17 mouse cellular contexts compared by ENCODE assay signal in genomic region chr2:120985241-120985640, GRCm38 (mm10). TPM values are rescaled to one million over a fixed set of nuclear protein-coding genes. Genes with fewer than 3 reads are reported as not detected.
DNase-seq lines count a peak whose midpoint lies in the region; ATAC-seq and TF ChIP-seq lines count a peak whose summit lies in the region.
"Had no signal": no experiment of that assay in that cellular context is flagged by ENCODE, and none has a peak within 500 bp of the region (broad histone marks: within the 10 kb centered on the region; RNA-seq: fewer than 3 reads in every experiment).

No protein-coding gene starts in this region.

- WGBS in intestine, postnatal 0 days: 94% methylated on average over 1 of the region's 1 CpGs
- WGBS in intestine, embryonic 16.5 days: 94% methylated on average over 1 of the region's 1 CpGs
- WGBS in forebrain, embryonic 15.5 days: 98% methylated on average over 1 of the region's 1 CpGs

- no peaks in the 10 kb centered on the region for H3K79me2 ChIP-seq in CH12.LX (replicated peaks; ENCODE audit: control insufficient read depth, extremely low read depth, insufficient read depth, poor library complexity, severe bottlenecking)

- TF ChIP-seq POLR2A in CH12.LX (IDR thresholded peaks at IDR 0.05; ENCODE audit: low read depth, low read length): no peak

- in situ Hi-C loops in CH12.LX (cut with MboI; ENCODE audit: low pct_ligation_motif_present, low pct_unique_long_range_greater_than_20kb, low sequenced_read_pairs): no loop called here

- DNase-seq in 3T3-L1 (ENCODE audit: low read depth, low spot score) (peak; percentile 37), CH12.LX (ENCODE audit: extremely low read depth) (no peak)
- DNase-seq in spleen, adult 18-20 months: no peak
- no peak for DNase-seq in cerebellum, adult 8-10 months
- DNase-seq: adrenal gland, postnatal 25 days; cerebellum, adult 11-12 months; gastrocnemius, postnatal 14 days had no signal

- H3K9ac ChIP-seq in intestine, postnatal 0 days (ENCODE audit: low read depth, low read length): no peak overlapping the region
- H3K9ac ChIP-seq in intestine, embryonic 16.5 days (ENCODE audit: low read depth, low read length): no peak overlapping the region
- H3K9ac ChIP-seq in CH12.LX (ENCODE audit: insufficient read depth, low read depth): no peak overlapping the region
- H3K9ac ChIP-seq in forebrain, embryonic 15.5 days (replicated peaks): no peak overlapping the region
- H3K9ac ChIP-seq: forebrain, embryonic 13.5 days; heart, embryonic 15.5 days; hindbrain, embryonic 15.5 days had no signal

- TF ChIP-seq EP300 in CH12.LX (IDR thresholded peaks at IDR 0.05; ENCODE audit: low read length): no peak

- peak; percentile 30 for TF ChIP-seq RAD21 in CH12.LX (IDR thresholded peaks at IDR 0.05; ENCODE audit: low read depth, low read length)

- dilution Hi-C loops in CH12.LX (cut with MboI; ENCODE audit: extremely low pct_ligation_motif_present, extremely low pct_unique_long_range_greater_than_20kb, low sequenced_read_pairs): no loop called here

- TF ChIP-seq CTCF in intestine, postnatal 0 days (IDR thresholded peaks at IDR 0.05; ENCODE audit: low read depth): peak; percentile 38
- TF ChIP-seq CTCF in CH12.LX (conservative IDR thresholded peaks at IDR 0.05 in 1 of 2, IDR thresholded peaks at IDR 0.05 in 1 of 2; ENCODE audit: low read depth in 2 of 2, low read length in 2 of 2): peak in 1 of 2 experiments; percentile 46; a peak in 2 of 4 replicates

- H3K9me3 ChIP-seq in intestine, postnatal 0 days (ENCODE audit: control insufficient read depth): no peaks in the 10 kb centered on the region
- H3K9me3 ChIP-seq in intestine, embryonic 16.5 days (ENCODE audit: control insufficient read depth, low read length): no peaks in the 10 kb centered on the region
- H3K9me3 ChIP-seq in CH12.LX (replicated peaks; ENCODE audit: low read length): no peaks in the 10 kb centered on the region
- H3K9me3 ChIP-seq in forebrain, embryonic 15.5 days: no peaks in the 10 kb centered on the region
- H3K9me3 ChIP-seq: embryonic facial prominence, embryonic 10.5 days; forebrain, embryonic 13.5 days; heart, embryonic 15.5 days; hindbrain, embryonic 15.5 days had no signal

- H3K4me3 ChIP-seq in intestine, postnatal 0 days (ENCODE audit: low read depth, low read length): no peak overlapping the region
- H3K4me3 ChIP-seq in intestine, embryonic 16.5 days (ENCODE audit: low read length): no peak overlapping the region
- no peak overlapping the region for H3K4me3 ChIP-seq in CH12.LX (replicated peaks in 1 of 3; ENCODE audit: low read depth in 2 of 3, low read length in 2 of 3, poor library complexity in 1 of 3)
- H3K4me3 ChIP-seq in forebrain, embryonic 15.5 days: no peak overlapping the region
- H3K4me3 ChIP-seq: embryonic facial prominence, embryonic 10.5 days; forebrain, embryonic 13.5 days; heart, embryonic 15.5 days; hindbrain, embryonic 15.5 days had no signal

- no peak overlapping the region for H3K27ac ChIP-seq in intestine, postnatal 0 days (ENCODE audit: low read depth, low read length)
- no peak overlapping the region for H3K27ac ChIP-seq in intestine, embryonic 16.5 days (ENCODE audit: low read length)
- no peak overlapping the region for H3K27ac ChIP-seq in CH12.LX (ENCODE audit: insufficient read depth, low read depth)
- no peak overlapping the region for H3K27ac ChIP-seq in forebrain, embryonic 15.5 days (replicated peaks)
- H3K27ac ChIP-seq: embryonic facial prominence, embryonic 10.5 days; forebrain, embryonic 13.5 days; heart, embryonic 15.5 days; hindbrain, embryonic 15.5 days had no signal

- no peak for ATAC-seq in intestine, postnatal 0 days
- no peak for ATAC-seq in intestine, embryonic 16.5 days
- peak; percentile 71; the same call in 1 of the 2 replicates for ATAC-seq in erythroblast, adult 5-6 weeks (replicated peaks; ENCODE audit: low FRiP score, poor library complexity, severe bottlenecking)
- no peak for ATAC-seq in forebrain, embryonic 15.5 days (replicated peaks)
- ATAC-seq: forebrain, embryonic 13.5 days had no signal

- no peaks in the 10 kb centered on the region for H3K36me3 ChIP-seq in intestine, postnatal 0 days (ENCODE audit: control insufficient read depth, insufficient read depth)
- no peaks in the 10 kb centered on the region for H3K36me3 ChIP-seq in intestine, embryonic 16.5 days (ENCODE audit: control insufficient read depth, insufficient read depth, low read length)
- H3K36me3 ChIP-seq in CH12.LX (replicated peaks in 1 of 2; ENCODE audit: control insufficient read depth in 1 of 2, insufficient read depth in 1 of 2, low read length in 1 of 2): peaks cover 7 to 9% of the 10 kb centered on the region in 2 experiments
- peaks cover 6% of the 10 kb centered on the region; the same call in 1 of the 2 replicates for H3K36me3 ChIP-seq in forebrain, embryonic 15.5 days
- H3K36me3 ChIP-seq: embryonic facial prominence, embryonic 10.5 days; heart, embryonic 15.5 days had no signal

- H3K4me1 ChIP-seq in intestine, postnatal 0 days (replicated peaks; ENCODE audit: control insufficient read depth, insufficient read depth, low read length): no peaks in the 10 kb centered on the region
- no peaks in the 10 kb centered on the region for H3K4me1 ChIP-seq in intestine, embryonic 16.5 days (ENCODE audit: control insufficient read depth, insufficient read depth, low read length)
- no peaks in the 10 kb centered on the region for H3K4me1 ChIP-seq in CH12.LX (ENCODE audit: control insufficient read depth in 1 of 2, insufficient read depth in 2 of 2)
- no peaks in the 10 kb centered on the region for H3K4me1 ChIP-seq in forebrain, embryonic 15.5 days
- H3K4me1 ChIP-seq: embryonic facial prominence, embryonic 10.5 days; forebrain, embryonic 13.5 days; heart, embryonic 15.5 days; hindbrain, embryonic 15.5 days had no signal

- H3K4me2 ChIP-seq in intestine, postnatal 0 days (replicated peaks; ENCODE audit: low read depth): no peak overlapping the region
- no peak overlapping the region for H3K4me2 ChIP-seq in intestine, embryonic 16.5 days (ENCODE audit: low read depth, low read length)
- H3K4me2 ChIP-seq in CH12.LX (ENCODE audit: insufficient read depth, low read depth, poor library complexity, severe bottlenecking): no peak overlapping the region
- no peak overlapping the region for H3K4me2 ChIP-seq in forebrain, embryonic 15.5 days (replicated peaks)
- H3K4me2 ChIP-seq: forebrain, embryonic 13.5 days; heart, embryonic 15.5 days; hindbrain, embryonic 15.5 days; midbrain, embryonic 11.5 days had no signal

- H3K27me3 ChIP-seq in intestine, postnatal 0 days (replicated peaks; ENCODE audit: control insufficient read depth, insufficient read depth, low read length): no peaks in the 10 kb centered on the region
- no peaks in the 10 kb centered on the region for H3K27me3 ChIP-seq in intestine, embryonic 16.5 days (replicated peaks; ENCODE audit: control insufficient read depth, insufficient read depth, low read length)
- H3K27me3 ChIP-seq in CH12.LX (replicated peaks): no peaks in the 10 kb centered on the region
- no peaks in the 10 kb centered on the region for H3K27me3 ChIP-seq in forebrain, embryonic 15.5 days
- H3K27me3 ChIP-seq: forebrain, embryonic 13.5 days; heart, embryonic 15.5 days; hindbrain, embryonic 15.5 days had no signal

TF ChIP-seq in CH12.LX, 34 proteins besides CTCF, POLR2A, EP300 and RAD21:
- 0 out of 2 replicates have a peak, but pooled peaks have one; percentile 57 for TF ChIP-seq MYC (IDR thresholded peaks at IDR 0.05; ENCODE audit: low read depth, low read length)
- TF ChIP-seq JUN (IDR thresholded peaks at IDR 0.05; ENCODE audit: insufficient read depth, low read depth, low read length): no peak
TF ChIP-seq in CH12.LX: peak in this region for 1.

RNA-seq across cellular contexts. Expression of gene Tmem62, which starts 8.4 kb away (rescaled TPM):
- 13.7 and 14.8 TPM in 2 replicates for polyA plus RNA-seq in intestine, postnatal 0 days (2015; fragmentation: Nextera tagmentation; extraction: Ambion mirVana)
- polyA plus RNA-seq in intestine, embryonic 16.5 days (2015; fragmentation: Nextera tagmentation; extraction: Ambion mirVana): 4.1 and 4.3 TPM in 2 replicates
- total RNA-seq in CH12.LX (2012; rRNA removed): 4.4 and 5.2 TPM in 2 replicates
- total RNA-seq in CH12.LX (2014; rRNA removed): 4.4 and 4.9 TPM in 2 replicates
- 2.9 and 5.3 TPM in 2 replicates for polyA plus RNA-seq in CH12.LX (2012; ENCODE audit: insufficient read length, low read depth)
- 2.5 and 21.9 TPM in 2 replicates for total RNA-seq in erythroblast, adult 5-6 weeks (2015; ENCODE audit: low replicate concordance)
- 11.4 and 20.8 TPM in 2 replicates for total RNA-seq in erythroblast, adult 5-6 weeks (2017; ENCODE audit: low replicate concordance)
- polyA plus RNA-seq in forebrain, embryonic 15.5 days (2015; fragmentation: Nextera tagmentation; extraction: Ambion mirVana): 7.9 and 8.1 TPM in 2 replicates

RNA-seq across cellular contexts. Expression of gene Ubr1, which starts 14.7 kb away (rescaled TPM):
- 6.5 and 7.1 TPM in 2 replicates for polyA plus RNA-seq in intestine, postnatal 0 days (2015; fragmentation: Nextera tagmentation; extraction: Ambion mirVana)
- polyA plus RNA-seq in intestine, embryonic 16.5 days (2015; fragmentation: Nextera tagmentation; extraction: Ambion mirVana): 15.4 and 16.2 TPM in 2 replicates
- total RNA-seq in CH12.LX (2012; rRNA removed) (15.4 and 16.0 TPM in 2 replicates), CH12.LX (2014; rRNA removed) (10.7 and 11.6 TPM in 2 replicates)
- polyA plus RNA-seq in CH12.LX (2012; ENCODE audit: insufficient read length, low read depth): 18.1 TPM in 2 replicates
- total RNA-seq in erythroblast, adult 5-6 weeks (2015; ENCODE audit: low replicate concordance): 17.6 and 21.9 TPM in 2 replicates
- total RNA-seq in erythroblast, adult 5-6 weeks (2017; ENCODE audit: low replicate concordance): 21.9 and 24.1 TPM in 2 replicates
- polyA plus RNA-seq in forebrain, embryonic 15.5 days (2015; fragmentation: Nextera tagmentation; extraction: Ambion mirVana): 34.6 and 35.3 TPM in 2 replicates

RNA-seq across cellular contexts. Expression of gene Ccndbp1, which starts 23.0 kb away (rescaled TPM):
- 40.5 and 42.0 TPM in 2 replicates for polyA plus RNA-seq in intestine, postnatal 0 days (2015; fragmentation: Nextera tagmentation; extraction: Ambion mirVana)
- polyA plus RNA-seq in intestine, embryonic 16.5 days (2015; fragmentation: Nextera tagmentation; extraction: Ambion mirVana): 34.5 and 34.6 TPM in 2 replicates
- total RNA-seq in CH12.LX (2012; rRNA removed): 20.4 and 23.4 TPM in 2 replicates
- total RNA-seq in CH12.LX (2014; rRNA removed): 33.4 and 33.6 TPM in 2 replicates
- polyA plus RNA-seq in CH12.LX (2012; ENCODE audit: insufficient read length, low read depth): 38.8 and 42.7 TPM in 2 replicates
- total RNA-seq in erythroblast, adult 5-6 weeks (2015; ENCODE audit: low replicate concordance): 367 and 375 TPM in 2 replicates
- total RNA-seq in erythroblast, adult 5-6 weeks (2017; ENCODE audit: low replicate concordance): 422 and 452 TPM in 2 replicates
- 78.4 and 80.9 TPM in 2 replicates for polyA plus RNA-seq in forebrain, embryonic 15.5 days (2015; fragmentation: Nextera tagmentation; extraction: Ambion mirVana)

RNA-seq across cellular contexts. Expression of gene Epb42, which starts 51.6 kb away (rescaled TPM):
- polyA plus RNA-seq in intestine, postnatal 0 days (2015; fragmentation: Nextera tagmentation; extraction: Ambion mirVana): 0.47 and 0.50 TPM in 2 replicates
- polyA plus RNA-seq in intestine, embryonic 16.5 days (2015; fragmentation: Nextera tagmentation; extraction: Ambion mirVana): 1.5 and 3.4 TPM in 2 replicates
- not detected in 2 replicates for total RNA-seq in CH12.LX (2012; rRNA removed)
- total RNA-seq in CH12.LX (2014; rRNA removed): not detected in 2 replicates
- not detected in 2 replicates for polyA plus RNA-seq in CH12.LX (2012; ENCODE audit: insufficient read length, low read depth)
- 1,106 and 1,220 TPM in 2 replicates for total RNA-seq in erythroblast, adult 5-6 weeks (2015; ENCODE audit: low replicate concordance)
- 1,374 and 1,456 TPM in 2 replicates for total RNA-seq in erythroblast, adult 5-6 weeks (2017; ENCODE audit: low replicate concordance)
- 0.25 and 0.69 TPM in 2 replicates for polyA plus RNA-seq in forebrain, embryonic 15.5 days (2015; fragmentation: Nextera tagmentation; extraction: Ambion mirVana)
- total RNA-seq: adrenal gland, postnatal 25 days; gastrocnemius, postnatal 14 days; left cerebral cortex, postnatal 10 days had no signal
